In genomic region chr5:74278428-74278827, GRCm38 (mm10) we compare ENCODE assay signal across 17 mouse cellular contexts.
DNase-seq lines count a peak whose midpoint lies in the region; ATAC-seq and TF ChIP-seq lines count a peak whose summit lies in the region.
"Had no signal": no experiment of that assay in that cellular context is flagged by ENCODE, and none has a peak within 500 bp of the region (broad histone marks: within the 10 kb centered on the region; RNA-seq: fewer than 3 reads in every experiment).

No protein-coding gene starts in this region.

- TF ChIP-seq CTCF in lung, adult 2 months (IDR thresholded peaks at IDR 0.05; ENCODE audit: insufficient read depth, low read length) = no peak

- 73% methylated on average over 7 of the region's 7 CpGs for WGBS in heart, embryonic 10.5 days
- WGBS in heart, embryonic 11.5 days (ENCODE audit: insufficient replicate concordance) = 67% methylated on average over 7 of the region's 7 CpGs
- WGBS in lung, embryonic 15.5 days = 77% methylated on average over 7 of the region's 7 CpGs
- 81% methylated on average over 7 of the region's 7 CpGs for WGBS in lung, adult 2 months
- 78% methylated on average over 7 of the region's 7 CpGs for WGBS in embryonic facial prominence, embryonic 10.5 days
- WGBS in limb, embryonic 10.5 days = 86% methylated on average over 7 of the region's 7 CpGs

- TF ChIP-seq POLR2A in lung, adult 2 months (IDR thresholded peaks at IDR 0.05; ENCODE audit: borderline replicate concordance, extremely low read depth, low read depth, low read length) = no peak

- H3K27ac ChIP-seq in heart, embryonic 10.5 days = peak overlapping the region; percentile 44; the same call in 1 of the 2 replicates
- H3K27ac ChIP-seq in heart, embryonic 11.5 days (ENCODE audit: low read depth, low read length) = no peak overlapping the region
- H3K27ac ChIP-seq in lung, embryonic 15.5 days = peak overlapping the region; percentile 16; the same call in 1 of the 2 replicates
- H3K27ac ChIP-seq in embryonic facial prominence, embryonic 10.5 days (replicated peaks) = 0 out of 2 replicates have a peak overlapping the region, but pooled peaks have one; percentile 16
- H3K27ac ChIP-seq in limb, embryonic 10.5 days = peak overlapping the region; percentile 42; the same call in 1 of the 2 replicates
- H3K27ac ChIP-seq: forebrain, embryonic 10.5 days; forebrain, embryonic 15.5 days; heart, embryonic 15.5 days; hindbrain, embryonic 12.5 days; hindbrain, embryonic 15.5 days had no signal

- H3K9me3 ChIP-seq in heart, embryonic 10.5 days = no peaks in the 10 kb centered on the region
- no peaks in the 10 kb centered on the region for H3K9me3 ChIP-seq in heart, embryonic 11.5 days (replicated peaks; ENCODE audit: control insufficient read depth, low read length)
- H3K9me3 ChIP-seq in lung, embryonic 15.5 days = no peaks in the 10 kb centered on the region
- H3K9me3 ChIP-seq in embryonic facial prominence, embryonic 10.5 days = no peaks in the 10 kb centered on the region
- no peaks in the 10 kb centered on the region for H3K9me3 ChIP-seq in limb, embryonic 10.5 days (replicated peaks)
- H3K9me3 ChIP-seq: forebrain, embryonic 10.5 days; forebrain, embryonic 15.5 days; G1E; heart, embryonic 15.5 days; hindbrain, embryonic 12.5 days; hindbrain, embryonic 15.5 days had no signal

- H3K9ac ChIP-seq in heart, embryonic 11.5 days (ENCODE audit: low read depth, low read length) = no peak overlapping the region; the same call in 1 of the 2 replicates
- H3K9ac ChIP-seq in lung, embryonic 15.5 days = no peak overlapping the region
- H3K9ac ChIP-seq: forebrain, embryonic 15.5 days; heart, embryonic 15.5 days; hindbrain, embryonic 12.5 days; hindbrain, embryonic 15.5 days had no signal

- H3K4me2 ChIP-seq in heart, embryonic 11.5 days = no peak overlapping the region
- no peak overlapping the region for H3K4me2 ChIP-seq in lung, embryonic 15.5 days
- H3K4me2 ChIP-seq: forebrain, embryonic 15.5 days; heart, embryonic 15.5 days; hindbrain, embryonic 12.5 days; hindbrain, embryonic 15.5 days had no signal

- no peak for DNase-seq in heart, embryonic 10.5 days (ENCODE audit: low spot score)
- DNase-seq in lung, adult 2 months = no peak
- DNase-seq in embryonic facial prominence, embryonic 10.5 days (ENCODE audit: low spot score) = no peak
- DNase-seq in limb, embryonic 10.5 days (ENCODE audit: low spot score) = no peak
- no peak for DNase-seq in cerebellum, postnatal 10 days
- no peak for DNase-seq in right cerebral cortex, adult 18-20 months

- peaks cover 24% of the 10 kb centered on the region for H3K4me1 ChIP-seq in heart, embryonic 10.5 days
- peaks cover 3% of the 10 kb centered on the region for H3K4me1 ChIP-seq in heart, embryonic 11.5 days (ENCODE audit: control insufficient read depth, insufficient read depth, low read length)
- peaks cover 43% of the 10 kb centered on the region for H3K4me1 ChIP-seq in lung, embryonic 15.5 days
- peaks cover 3% of the 10 kb centered on the region; the same call in 1 of the 2 replicates for H3K4me1 ChIP-seq in lung, adult 2 months (ENCODE audit: control insufficient read depth, insufficient read depth, low read length)
- H3K4me1 ChIP-seq in embryonic facial prominence, embryonic 10.5 days = peaks cover 18% of the 10 kb centered on the region; the same call in 1 of the 2 replicates
- H3K4me1 ChIP-seq in limb, embryonic 10.5 days = peaks cover 16% of the 10 kb centered on the region

- ATAC-seq in heart, embryonic 11.5 days (replicated peaks; ENCODE audit: insufficient number of reproducible peaks, low FRiP score, low TSS enrichment) = no peak
- ATAC-seq in lung, embryonic 15.5 days (ENCODE audit: borderline replicate concordance, extremely low read depth, low FRiP score, low TSS enrichment) = no peak
- ATAC-seq: intestine, postnatal 0 days had no signal

- no peaks in the 10 kb centered on the region; the same call in 1 of the 2 replicates for H3K27me3 ChIP-seq in heart, embryonic 10.5 days (ENCODE audit: insufficient read depth, poor library complexity, severe bottlenecking)
- H3K27me3 ChIP-seq in heart, embryonic 11.5 days (ENCODE audit: control insufficient read depth, insufficient read depth, low read length) = no peaks in the 10 kb centered on the region
- no peaks in the 10 kb centered on the region for H3K27me3 ChIP-seq in lung, embryonic 15.5 days
- H3K27me3 ChIP-seq in embryonic facial prominence, embryonic 10.5 days (replicated peaks; ENCODE audit: low read depth, poor library complexity, severe bottlenecking) = peaks cover 12% of the 10 kb centered on the region
- peaks cover 4% of the 10 kb centered on the region; the same call in 1 of the 2 replicates for H3K27me3 ChIP-seq in limb, embryonic 10.5 days (ENCODE audit: low read depth, poor library complexity, severe bottlenecking)
- H3K27me3 ChIP-seq: CH12.LX; forebrain, embryonic 15.5 days; heart, embryonic 15.5 days; Patski had no signal

- no peak overlapping the region for H3K4me3 ChIP-seq in heart, embryonic 10.5 days
- no peak overlapping the region for H3K4me3 ChIP-seq in heart, embryonic 11.5 days (ENCODE audit: low read depth, low read length)
- H3K4me3 ChIP-seq in lung, embryonic 15.5 days = no peak overlapping the region
- H3K4me3 ChIP-seq in lung, adult 2 months (replicated peaks; ENCODE audit: extremely low read depth, low read depth, low read length) = no peak overlapping the region
- H3K4me3 ChIP-seq in embryonic facial prominence, embryonic 10.5 days = no peak overlapping the region
- no peak overlapping the region for H3K4me3 ChIP-seq in limb, embryonic 10.5 days
- H3K4me3 ChIP-seq: forebrain, embryonic 10.5 days; forebrain, embryonic 15.5 days; heart, embryonic 15.5 days; hindbrain, embryonic 12.5 days; hindbrain, embryonic 15.5 days had no signal

- no peaks in the 10 kb centered on the region for H3K36me3 ChIP-seq in heart, embryonic 10.5 days
- no peaks in the 10 kb centered on the region for H3K36me3 ChIP-seq in heart, embryonic 11.5 days (ENCODE audit: control insufficient read depth, insufficient read depth, low read length)
- H3K36me3 ChIP-seq in lung, embryonic 15.5 days = no peaks in the 10 kb centered on the region
- H3K36me3 ChIP-seq in embryonic facial prominence, embryonic 10.5 days (replicated peaks) = no peaks in the 10 kb centered on the region
- no peaks in the 10 kb centered on the region for H3K36me3 ChIP-seq in limb, embryonic 10.5 days
- H3K36me3 ChIP-seq: forebrain, embryonic 10.5 days; forebrain, embryonic 15.5 days; heart, embryonic 15.5 days; hindbrain, embryonic 12.5 days; hindbrain, embryonic 15.5 days had no signal
